Mouse (Mus musculus) heart, adult 8-10 months (tissue): ENCODE results near the gene Zbed4. TPM values are rescaled to one million over a fixed set of nuclear protein-coding genes. Genes with fewer than 3 reads are reported as not detected.
"Not testable (repeated sequence)": the region's sequence is repeated elsewhere in the genome, so short reads cannot be mapped to it uniquely, and the experiment has no call there.

Source experiments
- DNase-seq: peaks from one replicate; pipeline ENCODE4 v3.0.0; 2022; ENCODE audit warnings: low spot score
- total RNA-seq, 4 experiments: library from RNA; stranded (reverse); gene quantifications; 2 replicates each; pipeline ENCODE4 v1.2.4; 2022

Zbed4 gene
- total RNA-seq, 4 experiments from 2014 or later, result 6.6 to 11.4 (median 8.3) TPM

GRCm38 (mm10) chr15:88810369-88810768, 58.9 kb downstream of the Zbed4 start:
- no peak for DNase-seq

DNA sequence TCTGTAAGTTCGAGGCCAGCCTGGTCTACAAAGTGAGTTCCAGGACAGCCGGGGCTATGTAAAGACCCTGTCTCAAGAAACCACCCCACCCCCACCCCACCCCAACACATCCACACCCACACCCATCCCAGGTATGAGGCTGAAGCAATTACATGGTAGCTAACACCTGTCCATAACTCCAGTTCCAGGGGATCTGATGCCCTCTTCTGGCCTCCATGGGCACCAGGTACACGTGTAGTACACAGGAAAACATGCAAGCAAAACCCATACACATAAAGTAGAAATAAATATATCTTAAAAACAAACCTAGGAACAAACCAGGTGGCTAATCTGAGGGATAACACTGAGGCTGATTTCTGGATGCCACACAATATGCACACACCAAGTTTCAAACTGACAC, 61.8 kb downstream of the Zbed4 start:
- no peak for DNase-seq

DNA sequence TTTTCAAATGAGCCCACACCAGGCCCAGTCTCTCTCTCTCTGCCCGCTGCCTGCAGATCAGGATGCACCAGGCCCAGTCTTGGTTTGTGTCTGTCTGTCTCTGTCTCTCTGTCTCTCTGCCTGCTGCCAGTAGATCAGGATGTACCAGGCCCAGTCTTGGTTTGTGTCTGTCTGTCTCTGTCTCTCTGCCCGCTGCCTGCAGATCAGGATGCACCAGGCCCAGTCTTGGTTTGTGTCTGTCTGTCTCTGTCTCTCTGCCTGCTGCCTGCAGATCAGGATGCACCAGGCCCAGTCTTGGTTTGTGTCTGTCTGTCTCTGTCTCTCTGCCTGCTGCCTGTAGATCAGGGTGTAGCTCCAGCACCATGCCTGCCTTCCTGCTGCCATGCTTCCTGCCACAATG, 62.4 kb downstream of the Zbed4 start:
- not testable (repeated sequence) for DNase-seq

GRCm38 (mm10) chr15:88814411-88815047, 63.1 kb downstream of the Zbed4 start:
- DNase-seq, result no peak

- DNase-seq, result no peak
These were observed 63.8 kb downstream of the Zbed4 start for GRCm38 (mm10) chr15:88815196-88815700.

DNA sequence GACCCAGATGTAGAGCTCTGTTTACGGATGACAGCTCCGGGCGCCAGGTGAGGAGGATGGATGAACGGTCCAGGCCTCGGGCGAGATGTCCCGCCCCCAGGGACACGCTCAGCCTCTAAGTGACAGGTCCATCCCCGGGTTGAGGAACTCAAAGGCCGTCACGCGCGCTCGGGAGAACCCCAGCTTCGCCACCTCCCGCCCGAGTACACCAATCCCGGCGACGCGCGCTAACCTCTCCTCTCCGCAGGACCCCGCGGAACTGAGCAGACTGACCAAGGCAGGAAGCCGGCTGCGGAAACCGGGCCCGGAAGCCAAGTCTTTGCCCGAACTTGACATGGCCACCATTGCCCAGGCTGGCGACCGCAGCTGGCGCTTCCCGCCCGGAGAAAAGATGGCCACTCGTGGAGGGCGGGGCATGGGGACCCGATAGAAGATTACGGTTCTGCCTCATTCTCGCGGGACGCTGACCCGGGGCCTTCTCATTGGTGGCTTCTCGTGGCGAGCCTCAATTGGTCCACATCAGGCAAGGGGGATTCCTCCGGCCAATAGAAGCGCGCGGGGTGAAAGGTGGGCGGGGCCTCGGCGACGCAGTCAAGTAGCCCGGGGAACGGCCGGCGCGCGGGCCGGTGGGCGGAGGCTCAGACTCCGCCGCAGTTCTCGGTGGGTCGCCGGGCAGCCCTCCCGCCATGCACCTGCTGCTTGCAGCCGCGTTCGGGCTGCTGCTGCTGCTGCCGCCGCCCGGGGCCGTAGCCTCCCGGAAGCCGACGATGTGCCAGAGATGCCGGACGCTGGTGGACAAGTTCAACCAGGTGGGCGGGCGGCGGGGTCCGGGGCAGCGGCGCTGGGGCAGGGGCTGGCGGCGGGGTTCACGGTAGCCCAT, 67.8 kb downstream of the Zbed4 start, which contains the start of the genes Alg12 and Creld2:
Gene Alg12, minus strand, starts transcription at position 293 of the 880 bp plus-strand sequence.
Gene Creld2, plus strand, starts transcription at position 621 of the 880 bp plus-strand sequence.
- peak; percentile 100 for DNase-seq

GRCm38 (mm10) chr15:88819906-88820303, 68.4 kb downstream of the Zbed4 start:
- no peak for DNase-seq

- no peak for DNase-seq
These were observed 69.9 kb downstream of the Zbed4 start for GRCm38 (mm10) chr15:88821403-88821802.

GRCm38 (mm10) chr15:88822513-88822912, 71.1 kb downstream of the Zbed4 start:
- DNase-seq, result no peak

GRCm38 (mm10) chr15:88823376-88823775, 71.9 kb downstream of the Zbed4 start:
- no peak for DNase-seq

DNA sequence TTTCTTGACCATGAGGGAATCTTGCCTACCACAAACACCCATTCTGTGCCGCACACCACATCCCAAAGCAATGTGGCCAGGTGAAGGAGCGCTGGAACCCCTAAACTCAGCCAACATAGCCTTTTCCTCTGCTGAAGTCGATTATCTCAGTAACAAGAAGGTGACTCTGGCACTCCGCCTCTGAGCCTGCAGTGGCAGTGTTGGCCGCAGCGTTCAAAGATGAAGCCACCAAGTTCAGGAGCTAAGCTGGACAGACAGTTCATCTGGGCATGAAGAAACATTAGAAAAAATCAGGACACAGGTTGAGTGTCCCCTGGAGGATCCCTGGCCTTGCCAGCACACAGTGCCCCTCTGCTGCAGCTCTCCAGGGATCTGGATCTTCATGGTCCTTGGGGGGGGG, 76.0 kb downstream of the Zbed4 start:
- DNase-seq, result no peak

DNA sequence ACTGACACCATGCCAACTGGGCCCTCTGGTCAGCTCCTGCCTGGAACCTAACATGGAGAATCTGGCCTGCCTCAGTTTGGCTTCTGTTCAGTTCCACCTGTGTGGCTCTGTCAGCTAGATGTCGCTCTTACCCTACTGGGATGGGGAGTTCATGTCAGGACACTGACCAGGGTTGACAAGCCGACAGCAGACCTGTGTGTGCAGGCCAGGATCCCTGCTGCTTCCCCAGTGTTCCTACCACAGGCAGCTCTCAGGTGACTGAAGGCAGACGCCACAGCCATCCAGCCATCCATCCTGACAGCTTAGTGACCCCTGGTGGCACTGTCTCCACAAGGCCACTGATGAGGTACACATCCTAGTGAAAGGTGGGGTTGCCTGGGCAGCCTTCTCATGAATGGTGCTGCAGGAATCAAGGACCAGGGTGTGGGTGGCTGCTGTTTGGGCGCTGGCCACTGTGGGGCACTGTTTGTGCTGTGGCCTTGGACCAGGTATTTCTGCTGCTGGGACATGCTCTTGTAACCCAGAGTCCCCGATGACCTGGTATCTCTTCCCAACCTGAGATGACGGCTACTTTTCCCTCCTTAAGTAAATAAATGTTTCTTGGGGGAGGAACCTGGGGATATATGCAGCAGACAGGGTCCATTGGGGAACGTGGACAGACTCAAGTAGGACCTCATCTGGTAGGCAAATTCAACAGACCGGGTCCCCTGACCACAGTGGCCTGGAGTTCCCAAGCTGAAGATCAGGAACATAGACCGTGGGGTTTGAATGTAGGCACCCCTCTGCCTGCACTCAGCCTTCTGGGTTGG, 76.7 kb downstream of the Zbed4 start:
- DNase-seq, result peak; percentile 72

DNA sequence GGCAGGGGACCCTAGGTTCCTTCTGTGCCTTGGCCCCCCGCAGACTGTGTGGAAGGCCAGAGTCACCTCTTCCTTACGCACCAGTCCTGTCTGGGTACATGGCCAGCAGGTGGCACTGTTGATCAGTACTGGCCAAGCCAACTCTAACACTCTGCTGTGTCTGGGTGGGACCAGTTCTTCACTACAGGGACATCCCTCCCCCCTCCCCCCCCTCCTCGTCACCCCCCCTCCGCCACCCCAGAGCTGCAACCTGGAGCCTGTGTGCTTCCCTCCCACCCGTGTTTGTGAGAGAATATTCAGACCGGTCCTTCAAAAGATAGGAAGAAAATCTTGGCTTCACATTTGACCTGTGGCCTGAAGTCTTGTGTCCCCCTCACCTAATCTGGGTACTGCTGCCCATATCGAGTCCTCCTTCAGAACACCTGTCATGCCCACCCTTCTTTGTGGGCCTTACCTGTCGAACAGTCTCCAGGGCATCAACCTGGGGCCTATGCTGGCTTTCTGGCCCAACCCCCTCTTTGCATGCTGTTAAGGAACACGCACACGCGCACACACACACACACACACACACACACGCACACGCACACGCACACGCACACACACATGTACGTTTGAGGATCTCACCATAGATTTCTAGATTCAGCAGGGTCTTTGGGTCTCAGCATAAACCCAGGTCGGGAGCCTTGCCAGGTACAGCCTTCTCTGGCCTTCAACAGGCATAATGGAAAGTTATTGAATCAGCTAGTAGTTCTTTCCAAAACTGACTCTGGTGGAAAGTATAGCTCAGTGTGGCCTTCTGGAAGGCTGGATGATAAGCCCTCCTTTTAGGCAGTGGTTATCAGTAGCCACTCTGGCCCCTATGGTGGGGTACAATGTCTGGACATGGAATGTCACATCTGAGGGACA, 77.6 kb downstream of the Zbed4 start:
- peak; percentile 91 for DNase-seq

DNA sequence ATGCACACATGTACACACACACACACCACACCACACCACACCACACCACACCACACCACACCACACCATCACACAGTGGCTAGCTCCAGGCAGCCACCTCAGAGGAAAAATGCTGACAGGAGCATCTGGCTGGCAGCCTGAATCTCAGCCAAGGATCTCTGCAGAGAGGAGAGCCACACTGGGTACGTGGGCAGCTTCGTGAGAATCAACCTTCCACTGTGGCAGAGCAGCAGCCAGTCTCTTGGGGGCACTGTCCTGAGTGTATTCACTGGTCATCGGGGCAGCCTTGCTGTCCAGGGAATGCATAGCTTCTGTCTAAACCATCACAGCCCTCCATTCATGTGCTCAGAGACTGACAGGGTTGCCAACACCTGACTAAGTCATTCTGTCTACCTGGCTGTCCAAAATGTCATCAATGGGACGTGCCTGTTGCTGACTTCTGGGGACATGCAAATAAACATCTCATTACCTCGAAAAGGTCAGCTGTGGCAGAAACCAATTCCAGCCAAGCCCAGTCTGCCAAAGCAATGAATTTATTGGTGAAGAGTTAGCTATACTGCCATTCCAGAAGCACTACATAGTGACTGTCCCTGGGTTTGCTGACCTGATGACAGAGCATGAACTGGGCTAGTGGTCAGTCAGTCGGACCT, 78.5 kb downstream of the Zbed4 start:
- DNase-seq, result no peak

DNA sequence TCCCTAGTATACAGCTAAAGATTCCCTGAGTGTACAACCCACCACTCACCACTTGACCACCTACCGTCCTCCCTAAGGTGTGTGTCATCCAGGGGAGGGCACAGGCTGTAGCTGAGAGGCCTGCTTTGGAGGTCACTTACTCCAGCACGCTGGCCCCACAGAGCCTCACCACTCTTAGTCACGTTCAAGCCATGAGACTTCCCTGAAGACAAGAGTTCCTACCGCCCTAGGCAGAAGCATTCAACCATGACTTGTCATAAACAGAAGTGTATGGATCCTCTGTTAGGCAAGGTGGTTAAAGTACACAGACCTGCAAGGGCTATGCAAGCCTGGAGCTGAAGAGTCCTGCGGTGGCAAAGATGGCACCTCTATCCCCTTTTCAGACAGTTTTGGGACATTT, 79.2 kb downstream of the Zbed4 start:
- DNase-seq, result no peak

DNA sequence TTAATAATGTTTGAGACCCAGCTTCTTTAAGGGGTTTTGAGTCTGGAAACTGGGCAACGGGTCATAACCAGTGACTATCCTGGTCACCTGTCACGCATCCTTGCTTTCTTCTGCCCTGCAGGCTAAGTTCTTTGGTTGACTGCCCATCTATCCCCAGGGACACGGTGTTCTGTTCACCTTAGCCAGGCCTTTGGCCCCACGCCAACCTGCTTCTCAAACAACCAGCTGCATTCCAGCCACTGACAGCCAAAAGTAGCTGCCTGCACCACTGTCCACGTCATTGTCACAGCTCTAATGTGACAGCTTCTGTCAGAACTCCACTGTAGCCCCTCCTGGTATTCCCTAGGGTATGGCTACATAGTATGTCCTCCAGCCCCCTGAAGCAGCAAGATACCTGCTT, 80.0 kb downstream of the Zbed4 start:
- peak; percentile 78 for DNase-seq

- no peak for DNase-seq
These were observed 81.1 kb downstream of the Zbed4 start for GRCm38 (mm10) chr15:88832536-88832935.
